ENCODE assay signal across 24 mouse cellular contexts in genomic region chr10:125743181-125743580, GRCm38 (mm10).
DNase-seq lines count a peak whose midpoint lies in the region; ATAC-seq lines count a peak whose summit lies in the region.
"Had no signal": no experiment of that assay in that cellular context is flagged by ENCODE, and none has a peak within 500 bp of the region (broad histone marks: within the 10 kb centered on the region; RNA-seq: fewer than 3 reads in every experiment).

No protein-coding gene starts in this region.

- H3K4me1 ChIP-seq in heart, embryonic 12.5 days (replicated peaks), result no peaks in the 10 kb centered on the region
- H3K4me1 ChIP-seq in midbrain, embryonic 14.5 days (ENCODE audit: control insufficient read depth, insufficient read depth, low read length), result 0 out of 2 replicates have a peak, but pooled peaks cover 3% of the 10 kb centered on the region
- no peaks in the 10 kb centered on the region for H3K4me1 ChIP-seq in midbrain, embryonic 15.5 days
- no peaks in the 10 kb centered on the region for H3K4me1 ChIP-seq in embryonic facial prominence, embryonic 11.5 days (ENCODE audit: control insufficient read depth, insufficient read depth, low read length)
- no peaks in the 10 kb centered on the region for H3K4me1 ChIP-seq in stomach, embryonic 15.5 days
- H3K4me1 ChIP-seq: forebrain, embryonic 15.5 days; liver, embryonic 12.5 days; neural tube, embryonic 15.5 days had no signal

- peak overlapping the region; percentile 24; the same call in 1 of the 2 replicates for H3K4me2 ChIP-seq in heart, embryonic 12.5 days
- no peak overlapping the region for H3K4me2 ChIP-seq in midbrain, embryonic 14.5 days (ENCODE audit: low read length)
- H3K4me2 ChIP-seq in midbrain, embryonic 15.5 days, result no peak overlapping the region
- no peak overlapping the region for H3K4me2 ChIP-seq in embryonic facial prominence, embryonic 11.5 days (ENCODE audit: low read depth, low read length)
- H3K4me2 ChIP-seq in stomach, embryonic 15.5 days, result 0 out of 2 replicates have a peak overlapping the region, but pooled peaks have one; percentile 19
- H3K4me2 ChIP-seq: forebrain, embryonic 15.5 days; heart, embryonic 11.5 days; kidney, embryonic 15.5 days; liver, embryonic 12.5 days; midbrain, embryonic 13.5 days; neural tube, embryonic 15.5 days had no signal

- H3K9ac ChIP-seq in heart, embryonic 12.5 days, result no peak overlapping the region
- H3K9ac ChIP-seq in midbrain, embryonic 14.5 days (replicated peaks; ENCODE audit: low read length), result no peak overlapping the region
- no peak overlapping the region for H3K9ac ChIP-seq in midbrain, embryonic 15.5 days
- no peak overlapping the region for H3K9ac ChIP-seq in embryonic facial prominence, embryonic 11.5 days (replicated peaks; ENCODE audit: low read length)
- no peak overlapping the region for H3K9ac ChIP-seq in stomach, embryonic 15.5 days
- H3K9ac ChIP-seq: forebrain, embryonic 15.5 days; kidney, embryonic 15.5 days; liver, embryonic 12.5 days; lung, embryonic 14.5 days; midbrain, embryonic 13.5 days; neural tube, embryonic 15.5 days had no signal

- H3K27ac ChIP-seq in heart, embryonic 12.5 days (ENCODE audit: poor library complexity, severe bottlenecking), result no peak overlapping the region
- H3K27ac ChIP-seq in midbrain, embryonic 14.5 days (replicated peaks; ENCODE audit: low read depth, low read length), result no peak overlapping the region
- no peak overlapping the region for H3K27ac ChIP-seq in midbrain, embryonic 15.5 days
- no peak overlapping the region for H3K27ac ChIP-seq in embryonic facial prominence, embryonic 11.5 days (replicated peaks; ENCODE audit: low read depth, low read length)
- H3K27ac ChIP-seq in stomach, embryonic 15.5 days, result peak overlapping the region; percentile 63
- H3K27ac ChIP-seq: forebrain, embryonic 15.5 days; hindbrain, embryonic 10.5 days; left cerebral cortex, adult 2 months; liver, embryonic 12.5 days; macrophage; midbrain, embryonic 13.5 days; neural tube, embryonic 15.5 days had no signal

- DNase-seq in heart, adult 9 months (ENCODE audit: low spot score in 2 of 2), result no peak
- peak; percentile 15 for DNase-seq in midbrain, embryonic 14.5 days
- DNase-seq in embryonic facial prominence, embryonic 11.5 days (ENCODE audit: low spot score), result peak; percentile 69
- no peak for DNase-seq in gastrocnemius, postnatal 14 days
- DNase-seq: cerebellum, adult 8-10 months; kidney, postnatal 4 days; layer of hippocampus, adult 9-11 months; right cerebral cortex, postnatal 25 days; thymus, postnatal 25 days had no signal

- intact Hi-C loops in gastrocnemius, postnatal 14 days (cut with DNase I; ENCODE audit: low total_unique reads), result no loop called here

- 37% methylated on average over 6 of the region's 6 CpGs for WGBS in heart, embryonic 12.5 days
- WGBS in midbrain, embryonic 14.5 days, result 43% methylated on average over 6 of the region's 6 CpGs
- 43% methylated on average over 6 of the region's 6 CpGs for WGBS in midbrain, embryonic 15.5 days
- WGBS in embryonic facial prominence, embryonic 11.5 days, result 50% methylated on average over 6 of the region's 6 CpGs
- WGBS in stomach, embryonic 15.5 days, result 37% methylated on average over 6 of the region's 6 CpGs

- ATAC-seq in heart, embryonic 12.5 days (ENCODE audit: insufficient number of reproducible peaks, low FRiP score), result no peak
- no peak for ATAC-seq in midbrain, embryonic 14.5 days (ENCODE audit: low FRiP score, low TSS enrichment)
- ATAC-seq in midbrain, embryonic 15.5 days (replicated peaks), result no peak
- ATAC-seq in embryonic facial prominence, embryonic 11.5 days (replicated peaks; ENCODE audit: insufficient number of reproducible peaks, low FRiP score, low TSS enrichment, low read depth), result no peak; the same call in 1 of the 2 replicates
- ATAC-seq in stomach, embryonic 15.5 days (ENCODE audit: insufficient read depth, low FRiP score, low read depth), result no peak
- ATAC-seq in megakaryocyte, adult 5-6 weeks (ENCODE audit: poor library complexity, severe bottlenecking), result no peak
- ATAC-seq: forebrain, embryonic 15.5 days; liver, embryonic 12.5 days; midbrain, embryonic 13.5 days had no signal

- no peaks in the 10 kb centered on the region for H3K9me3 ChIP-seq in heart, embryonic 12.5 days (replicated peaks)
- H3K9me3 ChIP-seq in midbrain, embryonic 14.5 days (ENCODE audit: control insufficient read depth, low read length), result no peaks in the 10 kb centered on the region
- H3K9me3 ChIP-seq in midbrain, embryonic 15.5 days, result no peaks in the 10 kb centered on the region
- no peaks in the 10 kb centered on the region for H3K9me3 ChIP-seq in embryonic facial prominence, embryonic 11.5 days (replicated peaks; ENCODE audit: control insufficient read depth, low read length)
- no peaks in the 10 kb centered on the region for H3K9me3 ChIP-seq in stomach, embryonic 15.5 days
- H3K9me3 ChIP-seq: forebrain, embryonic 15.5 days; hindbrain, embryonic 10.5 days; kidney, embryonic 15.5 days; liver, embryonic 12.5 days; midbrain, embryonic 13.5 days; neural tube, embryonic 15.5 days had no signal

- H3K4me3 ChIP-seq in heart, embryonic 12.5 days, result no peak overlapping the region
- H3K4me3 ChIP-seq in midbrain, embryonic 14.5 days (replicated peaks; ENCODE audit: low read depth, low read length), result no peak overlapping the region
- no peak overlapping the region for H3K4me3 ChIP-seq in midbrain, embryonic 15.5 days
- H3K4me3 ChIP-seq in embryonic facial prominence, embryonic 11.5 days (ENCODE audit: low read depth, low read length), result no peak overlapping the region
- no peak overlapping the region; the same call in 1 of the 2 replicates for H3K4me3 ChIP-seq in stomach, embryonic 15.5 days (replicated peaks)
- H3K4me3 ChIP-seq: forebrain, embryonic 15.5 days; hindbrain, embryonic 10.5 days; kidney, embryonic 15.5 days; left cerebral cortex, adult 2 months; liver, embryonic 12.5 days; midbrain, embryonic 13.5 days; neural tube, embryonic 15.5 days had no signal

- H3K36me3 ChIP-seq in heart, embryonic 12.5 days, result no peaks in the 10 kb centered on the region
- H3K36me3 ChIP-seq in midbrain, embryonic 14.5 days (ENCODE audit: control insufficient read depth, insufficient read depth, low read length), result no peaks in the 10 kb centered on the region
- no peaks in the 10 kb centered on the region for H3K36me3 ChIP-seq in midbrain, embryonic 15.5 days (replicated peaks)
- no peaks in the 10 kb centered on the region for H3K36me3 ChIP-seq in embryonic facial prominence, embryonic 11.5 days (replicated peaks; ENCODE audit: control insufficient read depth, insufficient read depth, low read depth, low read length)
- H3K36me3 ChIP-seq in stomach, embryonic 15.5 days, result no peaks in the 10 kb centered on the region
- H3K36me3 ChIP-seq: forebrain, embryonic 15.5 days; hindbrain, embryonic 10.5 days; kidney, embryonic 15.5 days; liver, embryonic 12.5 days; midbrain, embryonic 13.5 days; neural tube, embryonic 15.5 days had no signal

- H3K27me3 ChIP-seq in heart, embryonic 12.5 days (replicated peaks), result no peaks in the 10 kb centered on the region
- H3K27me3 ChIP-seq in midbrain, embryonic 14.5 days (ENCODE audit: control insufficient read depth, insufficient read depth, low read length), result no peaks in the 10 kb centered on the region
- H3K27me3 ChIP-seq in midbrain, embryonic 15.5 days (replicated peaks), result no peaks in the 10 kb centered on the region
- H3K27me3 ChIP-seq in embryonic facial prominence, embryonic 11.5 days (ENCODE audit: control insufficient read depth, insufficient read depth, low read length), result no peaks in the 10 kb centered on the region
- no peaks in the 10 kb centered on the region for H3K27me3 ChIP-seq in stomach, embryonic 15.5 days (replicated peaks)
- H3K27me3 ChIP-seq: CH12.LX; forebrain, embryonic 15.5 days; kidney, embryonic 15.5 days; liver, embryonic 12.5 days; midbrain, embryonic 13.5 days; neural tube, embryonic 15.5 days had no signal

Comparison
In these comparisons a context has a peak if more than half of its experiments do, and no peak if none do; other contexts are left out.
1. H3K4me2 ChIP-seq: peak in heart, embryonic 12.5 days (single experiment) and stomach, embryonic 15.5 days (single experiment); none in midbrain, embryonic 14.5 days (single experiment), midbrain, embryonic 15.5 days (single experiment) and embryonic facial prominence, embryonic 11.5 days (single experiment).
2. DNase-seq: peak in midbrain, embryonic 14.5 days (single experiment) and embryonic facial prominence, embryonic 11.5 days (single experiment); none in heart, adult 9 months (0 of 2) and gastrocnemius, postnatal 14 days (single experiment).